Mouse (Mus musculus) limb, embryonic 14.5 days (tissue): ENCODE results near the gene Ide. TPM values are rescaled to one million over a fixed set of nuclear protein-coding genes. Genes with fewer than 3 reads are reported as not detected.

Source experiments
- ATAC-seq: fragments of 200-750 bp; cut with Nextera tagmentation; 2 replicates; pipeline ENCODE4 v1.8.0; 2017; ENCODE audit warnings: low read depth, moderate number of reproducible peaks, moderate TSS enrichment; ENCODE audit not compliant: low FRiP score
- DNase-seq: peaks from one replicate; pipeline ENCODE4 v3.0.0-alpha.2; 2015; ENCODE audit warnings: low spot score
- H3K27ac ChIP-seq: fragments of 300-500 bp; sonication (generic); replicated peaks from 2 replicates; pipeline ENCODE4 v1.5.1; 2014; ENCODE audit warnings: low read depth, mild to moderate bottlenecking, low read length, moderate library complexity, mixed read lengths
- H3K27me3 ChIP-seq: fragments of 300-500 bp; sonication (generic); 2 replicates; pipeline ENCODE4 v1.6.1; 2014; ENCODE audit warnings: low read length, mixed read lengths; ENCODE audit not compliant: control insufficient read depth, insufficient read depth
- H3K36me3 ChIP-seq: fragments of 300-500 bp; sonication (generic); 2 replicates; pipeline ENCODE4 v1.6.1; 2014; ENCODE audit warnings: mild to moderate bottlenecking, low read length, moderate library complexity, mixed read lengths; ENCODE audit not compliant: control insufficient read depth, insufficient read depth
- H3K4me1 ChIP-seq: fragments of 300-500 bp; sonication (generic); 2 replicates; pipeline ENCODE4 v1.6.1; 2014; ENCODE audit warnings: antibody characterized with exemption, low read length, mixed read lengths; ENCODE audit not compliant: control insufficient read depth, insufficient read depth
- H3K4me2 ChIP-seq: fragments of 300-500 bp; sonication (generic); replicated peaks from 2 replicates; pipeline ENCODE4 v1.6.1; 2014; ENCODE audit warnings: low read depth, mild to moderate bottlenecking, low read length, moderate library complexity; ENCODE audit not compliant: severe bottlenecking
- H3K4me3 ChIP-seq: fragments of 300-500 bp; sonication (generic); replicated peaks from 2 replicates; pipeline ENCODE4 v1.5.1; 2014; ENCODE audit warnings: low read length
- H3K9ac ChIP-seq: fragments of 300-500 bp; sonication (generic); 2 replicates; pipeline ENCODE4 v1.6.1; 2014; ENCODE audit warnings: mild to moderate bottlenecking, low read depth, low read length, moderate library complexity; ENCODE audit not compliant: severe bottlenecking
- H3K9me3 ChIP-seq: fragments of 300-500 bp; sonication (generic); 2 replicates; pipeline ENCODE4 v1.6.1; 2016; ENCODE audit warnings: low read length; ENCODE audit not compliant: control insufficient read depth
- POLR2A ChIP-seq: fragments of 200-500 bp; IDR thresholded peaks from 2 replicates; pipeline ENCODE4 v1.8.0; 2012; ENCODE audit warnings: inconsistent platforms, mild to moderate bottlenecking, moderate library complexity, borderline replicate concordance; ENCODE audit not compliant: insufficient read depth, insufficient read length; ENCODE audit errors: extremely low read depth
- WGBS: fragments of 180-500 bp; shearing (Covaris S2); extraction: QIAGEN DNeasy Blood & Tissue Kit; methylation state at CpG from one replicate; pipeline ENCODE4 v1.1.7; 2014; 5-methylcytosine and 5-hydroxymethylcytosine counted together
- polyA plus RNA-seq, 2 experiments: library from polyadenylated mRNA; depleted of rRNA in 1 of 2; stranded (reverse) in 1 of 2; unstranded in 1 of 2; fragments of >200 nt; fragmentation: Nextera tagmentation in 1 of 2; extraction: Ambion mirVana in 1 of 2; gene quantifications; 2 replicates each; pipeline versions ENCODE4 v1.2.1 to v1.2.3; 2012 to 2014

Ide gene
- polyA plus RNA-seq, 2 experiments = 22.5 to 49.9 TPM

- H3K27me3 ChIP-seq = no peaks in the 10 kb centered on the region
- H3K27ac ChIP-seq = no peak overlapping the region
- WGBS = 67% methylated on average over 1 of the region's 1 CpGs
- ATAC-seq (no peak), DNase-seq (no peak)
- H3K4me1 ChIP-seq = no peaks in the 10 kb centered on the region
- H3K9me3 ChIP-seq = no peaks in the 10 kb centered on the region
- no peaks in the 10 kb centered on the region for H3K36me3 ChIP-seq
- H3K4me2 ChIP-seq = no peak overlapping the region
- H3K9ac ChIP-seq = no peak overlapping the region
- H3K4me3 ChIP-seq = no peak overlapping the region
- TF ChIP-seq POLR2A = no peak
Measured at GRCm38 (mm10) chr19:37335392-37335791, 2.3 kb downstream of the Ide start.

GRCm38 (mm10) chr19:37333357-37333756 lies 4.3 kb downstream of the Ide start:
- Histone ChIP-seq H3K9me3 (no peaks in the 10 kb centered on the region), H3K27me3 (no peaks in the 10 kb centered on the region), H3K27ac (no peak overlapping the region), H3K4me3 (no peak overlapping the region), H3K4me2 (no peak overlapping the region), H3K36me3 (peaks cover 7% of the 10 kb centered on the region; the same call in 1 of the 2 replicates), H3K4me1 (no peaks in the 10 kb centered on the region), H3K9ac (no peak overlapping the region)
- DNase-seq (no peak), ATAC-seq (no peak)
- WGBS = 95% methylated on average over 5 of the region's 5 CpGs
- no peak for TF ChIP-seq POLR2A

GRCm38 (mm10) chr19:37332726-37333125 lies 4.9 kb downstream of the Ide start:
- Histone ChIP-seq H3K9me3 (no peaks in the 10 kb centered on the region), H3K27ac (no peak overlapping the region), H3K9ac (no peak overlapping the region), H3K4me3 (no peak overlapping the region), H3K36me3 (peaks cover 11% of the 10 kb centered on the region; the same call in 1 of the 2 replicates), H3K27me3 (no peaks in the 10 kb centered on the region), H3K4me2 (no peak overlapping the region), H3K4me1 (no peaks in the 10 kb centered on the region)
- no peak for ATAC-seq
- 81% methylated on average over 4 of the region's 4 CpGs for WGBS
- no peak for DNase-seq
- TF ChIP-seq POLR2A = no peak

- 77% methylated on average over 5 of the region's 5 CpGs for WGBS
- Histone ChIP-seq H3K4me3 (no peak overlapping the region), H3K9ac (no peak overlapping the region), H3K4me1 (no peaks in the 10 kb centered on the region), H3K9me3 (no peaks in the 10 kb centered on the region), H3K36me3 (peaks cover 25% of the 10 kb centered on the region; the same call in 1 of the 2 replicates), H3K27ac (no peak overlapping the region), H3K27me3 (no peaks in the 10 kb centered on the region), H3K4me2 (no peak overlapping the region)
- no peak for TF ChIP-seq POLR2A
- DNase-seq (no peak), ATAC-seq (no peak)
Measured at GRCm38 (mm10) chr19:37327216-37327615, 10.4 kb downstream of the Ide start.

- H3K27me3 ChIP-seq = no peaks in the 10 kb centered on the region
- 66% methylated on average over 3 of the region's 3 CpGs for WGBS
- H3K4me1 ChIP-seq = no peaks in the 10 kb centered on the region
- H3K9me3 ChIP-seq = no peaks in the 10 kb centered on the region
- TF ChIP-seq POLR2A = no peak
- no peak overlapping the region for H3K4me3 ChIP-seq
- ATAC-seq (no peak), DNase-seq (no peak)
- H3K27ac ChIP-seq = no peak overlapping the region
- H3K9ac ChIP-seq = no peak overlapping the region
- H3K4me2 ChIP-seq = no peak overlapping the region
- H3K36me3 ChIP-seq = peaks cover 21% of the 10 kb centered on the region; the same call in 1 of the 2 replicates
Measured at GRCm38 (mm10) chr19:37323566-37323965, 14.1 kb downstream of the Ide start.

GRCm38 (mm10) chr19:37320802-37321619 lies 16.6 kb downstream of the Ide start:
- ATAC-seq (no peak), DNase-seq (no peak)
- H3K9ac ChIP-seq = no peak overlapping the region
- H3K9me3 ChIP-seq = no peaks in the 10 kb centered on the region
- no peaks in the 10 kb centered on the region for H3K27me3 ChIP-seq
- H3K4me3 ChIP-seq = no peak overlapping the region
- no peak for TF ChIP-seq POLR2A
- H3K36me3 ChIP-seq = peaks cover 14% of the 10 kb centered on the region; the same call in 1 of the 2 replicates
- no peak overlapping the region for H3K4me2 ChIP-seq
- H3K27ac ChIP-seq = no peak overlapping the region
- no peaks in the 10 kb centered on the region for H3K4me1 ChIP-seq
- 79% methylated on average over 16 of the region's 16 CpGs for WGBS
